Mouse (Mus musculus): ENCODE measurements at regions not wholly inside any gene's neighbourhood (a gene's known extent, or its start where the extent isn't known, plus 50 kb on each side); places are given as distances from the start of the nearest gene placed in this dataset. TPM values are rescaled to one million over a fixed set of nuclear protein-coding genes. Genes with fewer than 3 reads are reported as not detected.
A peak's percentile ranks its signal among the peaks of the same experiment; 100 is the strongest.

DNA sequence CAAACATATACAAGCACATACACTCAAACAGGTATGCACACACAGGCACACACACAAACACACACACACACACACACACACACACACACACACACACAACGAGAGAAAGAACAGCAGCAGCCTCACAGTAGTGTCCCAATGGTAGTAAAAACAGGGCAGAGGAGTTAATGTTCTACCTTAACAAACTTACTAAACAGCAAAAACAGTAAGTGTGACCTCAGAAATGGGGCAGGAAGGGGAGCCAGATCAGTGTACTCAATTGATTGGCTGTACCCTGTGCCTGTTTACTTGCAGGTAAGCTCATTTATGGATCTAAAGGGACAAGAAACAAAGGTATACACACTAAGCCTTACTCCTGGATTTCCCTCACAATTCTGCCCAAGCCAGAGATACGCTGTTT, 53.6 kb upstream of the Ell2 start:
- Histone ChIP-seq H3K9me3 (no peaks in the 10 kb centered on the region), H3K36me3 (no peaks in the 10 kb centered on the region), H3K9ac (replicated peaks) (no peak overlapping the region), H3K4me3 (replicated peaks) (no peak overlapping the region), H3K4me2 (no peak overlapping the region), H3K27ac (no peak overlapping the region), H3K27me3 (no peaks in the 10 kb centered on the region), H3K4me1 (replicated peaks) (0 out of 2 replicates have a peak, but pooled peaks cover 7% of the 10 kb centered on the region)
- 50% methylated on average over 2 of the region's 2 CpGs for WGBS
- peak; percentile 26; the same call in 1 of the 2 replicates for ATAC-seq (ENCODE audit: insufficient number of reproducible peaks, insufficient read depth, low FRiP score, low TSS enrichment, low read depth)

MicroRNA genes in the stretch of these regions (microRNA counts, 519-probe panel; counts per million panel counts)
- microRNA mmu-miR-682 = not detected

Small RNA genes lying in the stretch of these regions (microRNA-seq; reads per million reads assigned to microRNA genes)
- not detected for gene Mir682

Measured in limb, embryonic 12.5 days (tissue).